Mouse (Mus musculus): Measurements from ENCODE around the gene Sf3a2.

The Sf3a2 gene

DNA sequence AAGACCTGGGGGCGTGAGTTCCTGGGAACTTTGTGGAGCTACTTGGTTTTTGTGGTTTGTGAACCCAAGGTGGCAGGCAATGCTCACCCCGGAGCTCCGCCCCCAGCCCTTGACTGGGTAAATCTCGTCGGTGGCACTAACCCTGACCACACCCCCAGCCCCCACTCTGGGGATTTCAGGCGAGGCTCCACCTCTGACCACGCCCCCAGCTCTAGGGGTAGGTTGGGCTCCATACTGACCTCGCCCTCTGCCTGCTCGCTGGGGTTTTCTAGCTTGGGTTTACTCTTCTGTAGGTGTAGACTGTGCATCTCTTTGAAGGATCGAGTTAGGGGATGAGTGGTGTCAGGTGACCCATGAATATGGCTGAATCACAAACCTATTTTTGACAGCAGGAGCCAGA, 50.6 kb downstream of the Sf3a2 start:
- peak; percentile 75 to 80 for DNase-seq (ENCODE audit: low spot score in 2 of 2)
